Mouse (Mus musculus): Measurements from ENCODE around the gene A4gnt. TPM values are rescaled to one million over a fixed set of nuclear protein-coding genes. Genes with fewer than 3 reads are reported as not detected.
A peak's percentile ranks its signal among the peaks of the same experiment; 100 is the strongest.
"Not testable (repeated sequence)": the region's sequence is repeated elsewhere in the genome, so short reads cannot be mapped to it uniquely, and the experiment has no call there.

Gene A4gnt
- polyA plus RNA-seq (2015; fragmentation: Nextera tagmentation; extraction: Ambion mirVana): not detected in 2 replicates

GRCm38 (mm10) chr9:99612202-99612601 lies at the start of gene A4gnt:
A4gnt (plus strand) TSS chr9:99612502.
- no peak for ATAC-seq (ENCODE audit: low FRiP score, low read depth)
- no peaks in the 10 kb centered on the region for H3K36me3 ChIP-seq
- no peaks in the 10 kb centered on the region for H3K4me1 ChIP-seq (replicated peaks)
- H3K9ac ChIP-seq: no peak within 1 kb of the TSS
- H3K27me3 ChIP-seq: no peaks in the 10 kb centered on the region
- no peak within 1 kb of the TSS for H3K4me2 ChIP-seq
- WGBS: 71% methylated on average over 2 of the region's 2 CpGs
- H3K27ac ChIP-seq (replicated peaks): no peak within 1 kb of the TSS
- no peak within 1 kb of the TSS for H3K4me3 ChIP-seq
- H3K9me3 ChIP-seq: no peaks in the 10 kb centered on the region

GRCm38 (mm10) chr9:99563714-99564113 lies 48.6 kb upstream of the A4gnt start:
- H3K4me2 ChIP-seq: no peak overlapping the region
- H3K27ac ChIP-seq (replicated peaks): no peak overlapping the region
- H3K9ac ChIP-seq: no peak overlapping the region
- H3K4me1 ChIP-seq (replicated peaks): peaks cover 25% of the 10 kb centered on the region
- no peak for ATAC-seq (ENCODE audit: low FRiP score, low read depth)
- no peak overlapping the region for H3K4me3 ChIP-seq
- no peaks in the 10 kb centered on the region for H3K9me3 ChIP-seq
- no peaks in the 10 kb centered on the region for H3K36me3 ChIP-seq
- WGBS: 33% methylated on average over 11 of the region's 11 CpGs
- H3K27me3 ChIP-seq: no peaks in the 10 kb centered on the region

- peaks cover 32% of the 10 kb centered on the region for H3K4me1 ChIP-seq (replicated peaks)
- peak overlapping the region; percentile 84 for H3K9ac ChIP-seq
- ATAC-seq (ENCODE audit: low FRiP score, low read depth): no peak; the same call in 1 of the 2 replicates
- peak overlapping the region; percentile 98 for H3K27ac ChIP-seq (replicated peaks)
- no peaks in the 10 kb centered on the region for H3K36me3 ChIP-seq
- H3K9me3 ChIP-seq: no peaks in the 10 kb centered on the region
- H3K4me3 ChIP-seq: peak overlapping the region; percentile 71
- under 1% methylated on average over 15 of the region's 15 CpGs for WGBS
- peak overlapping the region; percentile 85 for H3K4me2 ChIP-seq
- peaks cover 5% of the 10 kb centered on the region; the same call in 1 of the 2 replicates for H3K27me3 ChIP-seq
Observed at GRCm38 (mm10) chr9:99568023-99568346, 44.3 kb upstream of the A4gnt start.

- 0% methylated on average over 69 of the region's 70 CpGs for WGBS
Observed at GRCm38 (mm10) chr9:99568347-99569070, 43.8 kb upstream of the A4gnt start, which contains the start of gene Armc8. Armc8 (minus strand) TSS chr9:99568899.

DNA sequence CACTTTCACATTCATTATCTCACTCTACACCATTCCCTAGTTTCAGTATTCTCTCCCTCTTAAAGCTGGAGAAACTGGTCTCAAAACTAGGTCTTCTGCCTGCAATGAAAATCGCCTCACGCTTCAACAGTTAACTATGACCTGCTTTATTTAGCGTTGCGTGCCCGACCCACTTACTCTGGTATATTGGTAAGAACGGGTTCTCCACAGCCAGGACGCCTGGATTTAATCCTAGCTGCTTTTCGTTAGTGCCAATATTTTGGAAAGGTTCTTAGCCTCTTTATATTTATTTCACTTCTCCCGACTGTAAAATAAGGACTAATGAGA lies 43.3 kb upstream of the A4gnt start:
- ATAC-seq (ENCODE audit: low FRiP score, low read depth): no peak
- no peaks in the 10 kb centered on the region for H3K9me3 ChIP-seq
- peak overlapping the region; percentile 71 for H3K4me3 ChIP-seq
- no peaks in the 10 kb centered on the region for H3K36me3 ChIP-seq
- peak overlapping the region; percentile 85 for H3K4me2 ChIP-seq
- H3K27ac ChIP-seq (replicated peaks): peak overlapping the region; percentile 98
- peaks cover 32% of the 10 kb centered on the region for H3K4me1 ChIP-seq (replicated peaks)
- peak overlapping the region; percentile 84 for H3K9ac ChIP-seq
- H3K27me3 ChIP-seq: peaks cover 5% of the 10 kb centered on the region; the same call in 1 of the 2 replicates
- 2% methylated on average over 9 of the region's 9 CpGs for WGBS

More at GRCm38 (mm10) chr9:99568347-99569070, 43.8 kb upstream of the A4gnt start, which contains the start of gene Armc8:
- ATAC-seq (ENCODE audit: low FRiP score, low read depth): peak; percentile 95
- peak within 1 kb of the TSS; percentile 98 for H3K27ac ChIP-seq (replicated peaks)
- H3K4me1 ChIP-seq (replicated peaks): peaks cover 32% of the 10 kb centered on the region
- H3K9ac ChIP-seq: peak within 1 kb of the TSS; percentile 84
- peak within 1 kb of the TSS; percentile 71 for H3K4me3 ChIP-seq
- H3K36me3 ChIP-seq: no peaks in the 10 kb centered on the region
- H3K9me3 ChIP-seq: no peaks in the 10 kb centered on the region
- peaks cover 5% of the 10 kb centered on the region; the same call in 1 of the 2 replicates for H3K27me3 ChIP-seq
- peak within 1 kb of the TSS; percentile 85 for H3K4me2 ChIP-seq

DNA sequence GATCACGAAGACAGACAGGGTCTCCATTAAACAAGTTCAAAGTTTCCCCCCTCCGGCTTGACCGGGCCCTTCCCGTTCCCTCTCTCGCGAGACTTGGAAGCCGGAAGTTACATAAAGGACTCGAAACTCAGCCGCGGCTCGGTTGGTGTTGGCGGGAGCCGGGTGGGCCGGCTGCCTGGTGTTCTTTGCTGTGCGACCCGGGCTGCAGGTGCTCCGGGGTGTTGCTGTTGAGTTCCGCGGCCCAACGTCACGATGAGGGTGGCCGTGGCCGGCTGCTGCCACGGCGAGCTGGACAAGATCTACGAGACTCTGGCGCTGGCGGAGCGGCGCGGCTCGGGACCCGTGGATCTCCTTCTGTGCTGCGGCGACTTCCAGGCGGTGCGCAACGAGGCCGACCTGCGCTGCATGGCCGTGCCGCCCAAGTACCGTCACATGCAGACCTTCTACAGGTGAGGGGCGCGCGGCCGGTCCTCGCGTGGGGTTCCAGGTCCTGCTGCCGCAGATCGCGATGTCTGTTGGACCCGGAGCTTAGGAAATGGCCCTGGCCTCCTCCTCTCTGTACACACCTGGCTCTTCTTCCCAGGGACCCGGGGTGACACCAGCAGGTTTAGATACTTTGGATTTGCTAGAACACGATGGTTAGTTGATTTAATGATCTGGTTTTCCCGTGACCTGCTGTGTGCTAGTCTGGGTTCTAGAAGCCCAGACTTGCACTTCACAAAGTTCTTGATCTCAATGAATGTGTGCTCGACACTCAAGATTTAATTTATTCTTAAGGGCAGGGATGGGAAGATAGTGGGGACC lies 36.4 kb upstream of the A4gnt start, which contains the start of gene Dbr1:
TSS of gene Dbr1 (plus strand) at position 123 of the 804 bp plus-strand sequence.
- Histone ChIP-seq H3K4me1 (replicated peaks) (peaks cover 14% of the 10 kb centered on the region), H3K27me3 (peaks cover 5% of the 10 kb centered on the region; the same call in 1 of the 2 replicates), H3K36me3 (no peaks in the 10 kb centered on the region), H3K9me3 (no peaks in the 10 kb centered on the region), H3K9ac (peak within 1 kb of the TSS; percentile 92), H3K4me2 (peak within 1 kb of the TSS; percentile 77), H3K27ac (replicated peaks) (peak within 1 kb of the TSS; percentile 84), H3K4me3 (peak within 1 kb of the TSS; percentile 82)
- peak; percentile 95 for ATAC-seq (ENCODE audit: low FRiP score, low read depth)
- WGBS: under 1% methylated on average over 57 of the region's 57 CpGs

DNA sequence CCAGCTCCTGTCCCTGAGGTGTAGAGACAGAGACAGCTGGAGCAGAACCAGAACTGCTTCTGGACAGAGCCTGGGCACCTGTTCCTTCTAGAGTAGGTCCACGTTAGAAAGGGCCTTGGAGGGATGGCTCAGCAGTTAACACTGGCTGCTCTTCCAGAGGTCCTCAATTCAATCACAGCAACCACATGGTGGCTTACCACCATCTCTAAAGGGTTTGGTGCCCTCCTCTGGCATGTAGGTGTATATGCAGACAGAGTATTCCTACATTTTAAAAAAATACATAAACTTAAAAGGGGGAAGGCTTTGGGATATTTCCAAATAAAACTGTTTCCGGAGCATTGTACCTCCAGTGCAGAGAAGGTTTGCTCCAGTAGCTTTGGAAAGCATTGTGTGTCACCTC lies 31.6 kb upstream of the A4gnt start:
- H3K4me1 ChIP-seq (replicated peaks): peaks cover 14% of the 10 kb centered on the region
- H3K4me3 ChIP-seq: no peak overlapping the region
- ATAC-seq (ENCODE audit: low FRiP score, low read depth): no peak
- no peak overlapping the region for H3K27ac ChIP-seq (replicated peaks)
- no peaks in the 10 kb centered on the region for H3K9me3 ChIP-seq
- H3K4me2 ChIP-seq: no peak overlapping the region
- no peak overlapping the region for H3K9ac ChIP-seq
- peaks cover 33% of the 10 kb centered on the region for H3K36me3 ChIP-seq
- H3K27me3 ChIP-seq: no peaks in the 10 kb centered on the region
- 43% methylated on average over 2 of the region's 2 CpGs for WGBS

DNA sequence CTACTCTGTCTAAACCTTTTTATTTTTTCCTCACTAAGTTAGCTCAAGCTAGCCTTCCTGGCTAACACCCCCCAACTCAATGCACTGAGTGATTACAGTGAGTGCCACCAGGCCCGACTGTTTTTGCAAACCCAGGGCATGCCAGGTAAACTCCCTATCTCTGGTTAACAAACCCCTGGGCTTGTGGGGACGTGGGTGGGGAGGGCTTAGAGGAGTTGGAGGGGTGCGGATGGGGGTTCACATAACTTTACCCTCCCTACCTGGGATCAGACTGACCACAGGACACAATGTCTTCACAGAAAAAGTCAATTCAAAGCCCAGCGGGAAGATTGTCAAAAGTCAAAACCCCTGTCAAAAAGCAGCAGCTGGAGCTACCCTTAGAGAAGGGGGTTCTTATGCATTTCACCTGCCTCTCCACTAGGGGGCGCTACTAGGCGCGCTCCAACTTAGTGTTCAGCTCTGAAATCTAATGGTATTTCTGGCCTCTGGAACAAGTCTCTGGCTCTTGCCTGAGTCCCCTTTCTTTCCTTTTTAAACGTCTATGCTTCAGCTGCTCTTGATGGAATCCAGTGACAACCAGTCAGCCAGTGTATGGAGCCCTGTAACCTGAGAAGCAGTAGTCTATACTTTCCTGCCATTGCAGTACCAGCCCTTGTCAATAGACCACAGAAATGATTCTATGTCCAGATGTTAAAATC lies 24.6 kb upstream of the A4gnt start:
- no peaks in the 10 kb centered on the region for H3K4me1 ChIP-seq (replicated peaks)
- no peaks in the 10 kb centered on the region for H3K9me3 ChIP-seq
- 31% methylated on average over 8 of the region's 8 CpGs for WGBS
- no peaks in the 10 kb centered on the region for H3K27me3 ChIP-seq
- no peak overlapping the region for H3K9ac ChIP-seq
- no peak overlapping the region for H3K4me2 ChIP-seq
- ATAC-seq (ENCODE audit: low FRiP score, low read depth): no peak
- H3K36me3 ChIP-seq: peaks cover 19% of the 10 kb centered on the region
- H3K4me3 ChIP-seq: no peak overlapping the region
- no peak overlapping the region for H3K27ac ChIP-seq (replicated peaks)

DNA sequence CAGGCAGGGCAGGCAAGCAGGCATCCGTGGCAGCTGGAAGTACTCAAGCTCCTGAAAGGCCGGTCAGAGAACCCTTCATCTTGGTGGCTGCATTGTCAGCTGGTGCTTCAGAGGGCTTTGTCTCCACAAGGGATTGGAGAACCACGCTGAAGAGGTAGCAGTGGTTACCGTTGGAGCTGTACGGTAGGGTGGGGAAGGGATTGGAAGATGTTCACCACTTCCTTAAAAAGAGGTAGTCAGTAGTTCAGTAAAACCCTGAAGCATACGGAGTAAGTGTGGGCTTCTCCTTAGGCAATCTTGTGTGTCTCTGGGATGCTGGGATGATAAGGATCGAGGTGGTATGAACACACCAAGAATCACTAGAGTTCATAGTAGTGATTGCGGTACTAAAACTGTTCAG lies 21.2 kb upstream of the A4gnt start:
- Histone ChIP-seq H3K9me3 (no peaks in the 10 kb centered on the region), H3K4me3 (no peak overlapping the region), H3K9ac (no peak overlapping the region), H3K4me2 (no peak overlapping the region), H3K4me1 (replicated peaks) (no peaks in the 10 kb centered on the region), H3K27me3 (no peaks in the 10 kb centered on the region), H3K36me3 (no peaks in the 10 kb centered on the region), H3K27ac (replicated peaks) (no peak overlapping the region)
- no peak for ATAC-seq (ENCODE audit: low FRiP score, low read depth)
- WGBS: 84% methylated on average over 8 of the region's 8 CpGs

DNA sequence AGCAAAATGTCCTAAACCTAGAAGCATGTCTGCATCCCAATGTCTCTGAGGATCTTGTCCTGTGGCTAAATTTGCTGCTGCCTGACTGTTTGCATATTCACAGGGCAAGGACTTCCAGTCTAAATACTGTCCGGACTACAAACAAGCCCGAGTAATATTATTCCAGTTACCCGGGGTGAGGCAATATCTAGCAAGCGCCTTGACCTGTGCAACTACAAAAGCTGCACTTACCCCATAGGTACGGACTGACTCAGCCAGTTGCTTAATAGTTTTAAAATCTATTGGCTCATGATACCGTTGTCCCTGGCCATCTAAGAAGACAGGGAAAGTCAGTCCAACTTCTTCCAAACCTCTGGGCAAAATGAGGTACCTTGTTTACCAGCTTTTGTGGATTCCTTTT lies 13.2 kb upstream of the A4gnt start:
- not testable (repeated sequence) for H3K4me2 ChIP-seq; H3K9me3 ChIP-seq; H3K4me1 ChIP-seq (replicated peaks); ATAC-seq (ENCODE audit: low FRiP score, low read depth); H3K27ac ChIP-seq (replicated peaks); H3K4me3 ChIP-seq; H3K36me3 ChIP-seq; H3K27me3 ChIP-seq; H3K9ac ChIP-seq
- 96% methylated on average over 6 of the region's 6 CpGs for WGBS

GRCm38 (mm10) chr9:99603566-99603965 lies 8.7 kb upstream of the A4gnt start:
- Histone ChIP-seq H3K4me1 (replicated peaks) (no peaks in the 10 kb centered on the region), H3K4me2 (no peak overlapping the region), H3K9me3 (no peaks in the 10 kb centered on the region), H3K9ac (no peak overlapping the region), H3K4me3 (no peak overlapping the region), H3K36me3 (no peaks in the 10 kb centered on the region), H3K27me3 (no peaks in the 10 kb centered on the region), H3K27ac (replicated peaks) (no peak overlapping the region)
- no peak for ATAC-seq (ENCODE audit: low FRiP score, low read depth)
- 90% methylated on average over 2 of the region's 2 CpGs for WGBS

GRCm38 (mm10) chr9:99619688-99620087 lies 7.4 kb downstream of the A4gnt start:
- H3K4me3 ChIP-seq: no peak overlapping the region
- no peak overlapping the region for H3K27ac ChIP-seq (replicated peaks)
- no peaks in the 10 kb centered on the region for H3K9me3 ChIP-seq
- H3K36me3 ChIP-seq: no peaks in the 10 kb centered on the region
- H3K9ac ChIP-seq: no peak overlapping the region
- ATAC-seq (ENCODE audit: low FRiP score, low read depth): no peak
- 93% methylated on average over 8 of the region's 8 CpGs for WGBS
- H3K4me2 ChIP-seq: no peak overlapping the region
- H3K4me1 ChIP-seq (replicated peaks): no peaks in the 10 kb centered on the region
- no peaks in the 10 kb centered on the region for H3K27me3 ChIP-seq
